Mouse (Mus musculus) embryonic facial prominence, embryonic 13.5 days (tissue): ENCODE data around the gene Mamdc4. TPM values are rescaled to one million over a fixed set of nuclear protein-coding genes. Genes with fewer than 3 reads are reported as not detected.

Experiments used
- ATAC-seq: fragments of 200-750 bp; cut with Nextera tagmentation; 2 replicates; pipeline ENCODE4 v1.8.0; 2017; ENCODE audit warnings: low read depth; ENCODE audit not compliant: insufficient number of reproducible peaks, insufficient read depth, low FRiP score, low TSS enrichment
- H3K27ac ChIP-seq: fragments of 300-500 bp; sonication (generic); 2 replicates; pipeline ENCODE4 v1.5.1; 2015; ENCODE audit warnings: moderate library complexity, mild to moderate bottlenecking, inconsistent platforms
- H3K27me3 ChIP-seq: fragments of 300-500 bp; sonication (generic); 2 replicates; pipeline ENCODE4 v1.6.1; 2015; ENCODE audit warnings: mild to moderate bottlenecking, inconsistent platforms
- H3K36me3 ChIP-seq: fragments of 300-500 bp; sonication (generic); 2 replicates; pipeline ENCODE4 v1.6.1; 2015; ENCODE audit warnings: mild to moderate bottlenecking, inconsistent platforms
- H3K4me1 ChIP-seq: fragments of 300-500 bp; sonication (generic); 2 replicates; pipeline ENCODE4 v1.6.1; 2015; ENCODE audit warnings: inconsistent platforms
- H3K4me2 ChIP-seq: fragments of 300-500 bp; sonication (generic); 2 replicates; pipeline ENCODE4 v1.6.1; 2015; ENCODE audit warnings: moderate library complexity, mild to moderate bottlenecking, inconsistent platforms
- H3K4me3 ChIP-seq: fragments of 300-500 bp; sonication (generic); 2 replicates; pipeline ENCODE4 v1.5.1; 2015; ENCODE audit warnings: mild to moderate bottlenecking, inconsistent platforms
- H3K9ac ChIP-seq: fragments of 300-500 bp; sonication (generic); 2 replicates; pipeline ENCODE4 v1.6.1; 2015; ENCODE audit warnings: mild to moderate bottlenecking, inconsistent platforms
- H3K9me3 ChIP-seq: fragments of 300-500 bp; sonication (generic); 2 replicates; pipeline ENCODE4 v1.6.1; 2016; ENCODE audit warnings: inconsistent platforms
- WGBS: fragments of 180-500 bp; shearing (Covaris S2); methylation state at CpG from one replicate; pipeline ENCODE4 v1.1.7; 2015; ENCODE audit warnings: mixed read lengths; 5-methylcytosine and 5-hydroxymethylcytosine counted together
- polyA plus RNA-seq: library from polyadenylated mRNA; unstranded; fragments of >200 nt; fragmentation: Nextera tagmentation; extraction: Ambion mirVana; gene quantifications from 2 replicates; pipeline ENCODE4 v1.2.1, GENCODE M21; 2015

Mamdc4 gene
- polyA plus RNA-seq, 1 experiment from 2014 or later, result 7.2 TPM

DNA sequence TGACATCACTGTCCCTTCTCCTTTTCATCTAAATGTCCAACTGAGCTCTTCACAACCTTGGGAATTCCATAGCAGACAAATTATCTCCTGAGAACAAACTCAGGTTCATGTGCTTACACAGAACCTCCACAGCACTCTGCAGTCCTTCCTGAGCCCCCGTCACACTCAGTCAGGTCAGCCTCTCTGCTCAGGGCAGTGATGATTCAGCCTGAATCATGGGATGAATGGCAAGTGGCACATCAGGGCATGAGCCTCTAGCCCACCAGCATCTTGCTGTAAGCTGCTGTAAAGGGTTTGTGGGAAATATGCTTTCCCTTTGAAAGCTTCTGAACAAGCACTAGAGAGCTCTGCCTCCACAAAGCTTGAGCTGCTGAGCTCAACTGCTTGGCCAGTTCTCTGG lies 24.1 kb upstream of the Mamdc4 start:
- H3K36me3 ChIP-seq, result peaks cover 92% of the 10 kb centered on the region
- no peak for ATAC-seq
- 100% methylated on average over 1 of the region's 1 CpGs for WGBS

GRCm38 (mm10) chr2:25596765-25597510 lies 22.3 kb upstream of the Mamdc4 start:
- Histone ChIP-seq H3K9ac (no peak overlapping the region), H3K9me3 (no peaks in the 10 kb centered on the region), H3K27ac (no peak overlapping the region), H3K4me2 (no peak overlapping the region), H3K4me3 (no peak overlapping the region), H3K36me3 (peaks cover 95% of the 10 kb centered on the region), H3K4me1 (no peaks in the 10 kb centered on the region), H3K27me3 (no peaks in the 10 kb centered on the region)
- ATAC-seq, result no peak
- 92% methylated on average over 5 of the region's 5 CpGs for WGBS

More for the DNA sequence above, 24.1 kb upstream of the Mamdc4 start:
- no peak overlapping the region for H3K9ac ChIP-seq
- no peak overlapping the region for H3K4me3 ChIP-seq
- no peak overlapping the region for H3K4me2 ChIP-seq
- H3K4me1 ChIP-seq, result no peaks in the 10 kb centered on the region
- no peaks in the 10 kb centered on the region for H3K27me3 ChIP-seq
- no peaks in the 10 kb centered on the region for H3K9me3 ChIP-seq
- no peak overlapping the region for H3K27ac ChIP-seq

- no peak overlapping the region for H3K27ac ChIP-seq
- 87% methylated on average over 2 of the region's 2 CpGs for WGBS
- no peaks in the 10 kb centered on the region for H3K4me1 ChIP-seq
- no peak overlapping the region for H3K4me2 ChIP-seq
- no peak for ATAC-seq
- H3K4me3 ChIP-seq, result no peak overlapping the region
- no peaks in the 10 kb centered on the region for H3K9me3 ChIP-seq
- H3K27me3 ChIP-seq, result no peaks in the 10 kb centered on the region
- H3K9ac ChIP-seq, result no peak overlapping the region
- peaks cover 95% of the 10 kb centered on the region for H3K36me3 ChIP-seq
Observed at GRCm38 (mm10) chr2:25591863-25592262, 17.2 kb upstream of the Mamdc4 start.

DNA sequence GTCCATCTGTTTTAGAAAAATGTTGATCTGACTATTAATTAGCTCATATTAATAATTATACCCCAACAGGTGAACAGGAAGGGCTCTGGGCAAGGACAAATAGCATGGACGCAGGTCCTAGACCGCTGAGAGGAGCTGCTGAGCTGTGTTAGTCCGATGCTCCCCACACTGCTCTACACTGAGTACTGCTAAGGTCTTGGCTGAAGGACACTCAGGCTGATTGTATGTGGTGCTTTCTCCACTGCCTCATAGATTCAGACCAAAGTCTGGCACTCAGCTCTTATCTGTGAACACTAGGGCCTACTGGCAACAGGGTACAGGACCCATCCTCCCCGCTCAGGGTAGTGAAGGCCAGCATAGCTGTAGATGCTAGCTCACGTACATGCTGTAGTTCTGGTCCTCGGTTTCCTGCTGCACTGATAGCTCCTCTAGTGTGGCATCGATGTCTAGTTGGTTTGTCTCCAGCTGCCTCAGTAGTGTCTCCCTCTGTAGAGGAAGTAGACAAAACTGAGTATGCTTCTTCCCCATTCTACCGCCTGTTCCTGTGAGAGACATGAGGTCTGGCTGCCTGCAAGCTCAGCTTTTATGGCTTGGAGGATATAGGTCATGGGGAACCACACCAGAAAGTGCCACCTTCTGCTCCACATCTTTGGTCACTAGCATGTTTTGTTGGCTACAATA lies 13.7 kb upstream of the Mamdc4 start:
- H3K27me3 ChIP-seq, result no peaks in the 10 kb centered on the region
- no peak overlapping the region for H3K4me2 ChIP-seq
- H3K4me1 ChIP-seq, result no peaks in the 10 kb centered on the region
- peaks cover 99% of the 10 kb centered on the region for H3K36me3 ChIP-seq
- no peaks in the 10 kb centered on the region for H3K9me3 ChIP-seq
- ATAC-seq, result no peak
- H3K9ac ChIP-seq, result no peak overlapping the region
- no peak overlapping the region for H3K27ac ChIP-seq
- WGBS, result 91% methylated on average over 8 of the region's 8 CpGs
- no peak overlapping the region for H3K4me3 ChIP-seq

DNA sequence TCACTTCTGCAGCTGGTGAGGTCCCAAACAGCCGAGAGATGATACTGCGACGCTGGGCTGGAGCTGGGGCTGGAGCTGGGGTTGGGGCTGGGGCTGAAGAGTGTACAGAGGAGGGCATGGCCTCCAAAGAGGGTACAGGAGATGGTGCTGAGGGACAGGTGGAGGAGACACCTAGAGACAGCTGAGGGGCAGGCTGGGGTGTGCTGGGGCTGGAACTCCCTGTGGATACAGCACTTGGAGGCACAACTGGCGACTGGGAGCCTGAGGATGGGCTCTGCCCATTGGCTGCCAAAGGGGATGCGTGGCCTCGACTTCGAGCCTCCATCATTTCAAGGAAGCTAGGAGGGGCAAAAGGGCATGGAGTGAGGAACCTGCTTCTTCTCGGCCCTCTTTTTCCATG lies 12.6 kb upstream of the Mamdc4 start:
- H3K4me2 ChIP-seq, result no peak overlapping the region
- no peaks in the 10 kb centered on the region for H3K9me3 ChIP-seq
- peaks cover 8% of the 10 kb centered on the region for H3K4me1 ChIP-seq
- ATAC-seq, result no peak
- H3K36me3 ChIP-seq, result peaks cover 95% of the 10 kb centered on the region
- H3K4me3 ChIP-seq, result no peak overlapping the region
- no peaks in the 10 kb centered on the region for H3K27me3 ChIP-seq
- no peak overlapping the region for H3K27ac ChIP-seq
- no peak overlapping the region for H3K9ac ChIP-seq
- 88% methylated on average over 8 of the region's 8 CpGs for WGBS

DNA sequence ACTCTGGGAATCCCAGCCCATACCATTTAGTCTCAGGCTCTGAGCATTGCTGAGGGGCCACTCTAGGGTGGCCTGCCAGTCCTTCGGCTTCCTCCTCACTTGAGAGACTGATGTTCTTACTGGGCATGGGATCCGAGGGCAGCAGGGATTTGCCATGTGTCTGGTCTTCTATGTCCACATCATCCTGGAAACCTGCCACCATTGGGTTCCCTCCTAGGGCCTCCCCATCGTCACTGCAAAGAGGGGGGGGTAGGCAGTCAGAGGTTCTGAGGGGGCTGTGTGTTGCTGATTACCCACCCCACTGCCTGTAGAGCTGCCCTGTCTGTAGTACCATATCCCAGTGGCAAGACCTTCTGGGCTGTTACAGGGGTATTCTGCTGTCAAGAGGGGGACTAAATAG lies 11.0 kb upstream of the Mamdc4 start:
- no peak for ATAC-seq
- peaks cover 78% of the 10 kb centered on the region for H3K36me3 ChIP-seq
- H3K9ac ChIP-seq, result no peak overlapping the region
- no peak overlapping the region for H3K4me3 ChIP-seq
- H3K9me3 ChIP-seq, result no peaks in the 10 kb centered on the region
- 93% methylated on average over 3 of the region's 3 CpGs for WGBS
- H3K27me3 ChIP-seq, result peaks cover 10% of the 10 kb centered on the region
- H3K4me2 ChIP-seq, result no peak overlapping the region
- no peak overlapping the region for H3K27ac ChIP-seq
- peaks cover 22% of the 10 kb centered on the region for H3K4me1 ChIP-seq

GRCm38 (mm10) chr2:25584856-25585255 lies 10.2 kb upstream of the Mamdc4 start:
- H3K4me2 ChIP-seq, result no peak overlapping the region
- no peak overlapping the region for H3K27ac ChIP-seq
- no peaks in the 10 kb centered on the region for H3K9me3 ChIP-seq
- H3K9ac ChIP-seq, result no peak overlapping the region
- H3K4me1 ChIP-seq, result peaks cover 30% of the 10 kb centered on the region
- peaks cover 18% of the 10 kb centered on the region for H3K27me3 ChIP-seq
- WGBS, result 87% methylated on average over 4 of the region's 4 CpGs
- peaks cover 70% of the 10 kb centered on the region for H3K36me3 ChIP-seq
- no peak for ATAC-seq
- H3K4me3 ChIP-seq, result no peak overlapping the region

GRCm38 (mm10) chr2:25584152-25584551 lies 9.5 kb upstream of the Mamdc4 start:
- Histone ChIP-seq H3K4me2 (no peak overlapping the region), H3K27me3 (peaks cover 25% of the 10 kb centered on the region), H3K9me3 (no peaks in the 10 kb centered on the region), H3K9ac (no peak overlapping the region), H3K4me3 (no peak overlapping the region), H3K27ac (no peak overlapping the region), H3K4me1 (peaks cover 37% of the 10 kb centered on the region), H3K36me3 (peaks cover 63% of the 10 kb centered on the region)
- 94% methylated on average over 3 of the region's 3 CpGs for WGBS
- ATAC-seq, result no peak

DNA sequence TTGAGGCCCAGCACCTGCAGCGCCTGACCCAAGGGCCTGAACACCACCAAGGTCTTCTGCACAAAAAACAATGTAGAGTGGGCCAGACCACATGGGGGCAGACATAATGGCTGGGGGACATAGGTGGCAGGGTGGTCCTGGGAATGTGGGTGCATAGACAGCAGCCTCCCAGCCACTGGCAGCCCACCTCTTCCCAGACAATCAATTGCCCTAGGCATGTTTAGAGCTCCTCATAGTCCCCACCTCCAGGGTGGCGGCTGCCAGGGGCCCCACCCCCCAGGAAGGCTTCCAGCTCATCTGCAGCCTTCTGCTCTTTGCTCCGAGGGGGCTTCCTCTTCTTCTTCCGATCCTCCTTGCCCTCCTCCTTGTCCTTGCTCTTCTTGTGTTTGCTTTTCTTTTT lies 8.9 kb upstream of the Mamdc4 start:
- Histone ChIP-seq H3K4me3 (no peak overlapping the region), H3K4me1 (peaks cover 42% of the 10 kb centered on the region), H3K4me2 (no peak overlapping the region), H3K9ac (no peak overlapping the region), H3K9me3 (no peaks in the 10 kb centered on the region), H3K36me3 (peaks cover 57% of the 10 kb centered on the region), H3K27me3 (peaks cover 30% of the 10 kb centered on the region), H3K27ac (no peak overlapping the region)
- ATAC-seq, result no peak
- WGBS, result 63% methylated on average over 4 of the region's 4 CpGs

GRCm38 (mm10) chr2:25583120-25583481 lies 8.5 kb upstream of the Mamdc4 start:
- H3K4me3 ChIP-seq, result no peak overlapping the region
- H3K4me2 ChIP-seq, result no peak overlapping the region
- H3K9me3 ChIP-seq, result no peaks in the 10 kb centered on the region
- H3K27me3 ChIP-seq, result peaks cover 35% of the 10 kb centered on the region
- H3K4me1 ChIP-seq, result peaks cover 47% of the 10 kb centered on the region
- H3K27ac ChIP-seq, result peak overlapping the region; percentile 9; the same call in 1 of the 2 replicates
- H3K9ac ChIP-seq, result no peak overlapping the region
- WGBS, result 82% methylated on average over 6 of the region's 6 CpGs
- ATAC-seq, result no peak
- H3K36me3 ChIP-seq, result peaks cover 53% of the 10 kb centered on the region

GRCm38 (mm10) chr2:25582466-25583119 lies 7.9 kb upstream of the Mamdc4 start:
- no peak overlapping the region for H3K4me3 ChIP-seq
- peaks cover 40% of the 10 kb centered on the region for H3K27me3 ChIP-seq
- 58% methylated on average over 12 of the region's 12 CpGs for WGBS
- no peak for ATAC-seq
- peaks cover 48% of the 10 kb centered on the region for H3K36me3 ChIP-seq
- 0 out of 2 replicates have a peak overlapping the region, but pooled peaks have one; percentile 32 for H3K9ac ChIP-seq
- no peak overlapping the region for H3K4me2 ChIP-seq
- no peaks in the 10 kb centered on the region for H3K9me3 ChIP-seq
- H3K27ac ChIP-seq, result peak overlapping the region; percentile 9; the same call in 1 of the 2 replicates
- H3K4me1 ChIP-seq, result peaks cover 52% of the 10 kb centered on the region
